Mouse (Mus musculus): Measurements from ENCODE around the gene Pld4. TPM values are rescaled to one million over a fixed set of nuclear protein-coding genes. Genes with fewer than 3 reads are reported as not detected.

The Pld4 gene
- total and polyA plus RNA-seq, 2 experiments from 2014 or later, result 8.8 to 12.6 TPM

DNA sequence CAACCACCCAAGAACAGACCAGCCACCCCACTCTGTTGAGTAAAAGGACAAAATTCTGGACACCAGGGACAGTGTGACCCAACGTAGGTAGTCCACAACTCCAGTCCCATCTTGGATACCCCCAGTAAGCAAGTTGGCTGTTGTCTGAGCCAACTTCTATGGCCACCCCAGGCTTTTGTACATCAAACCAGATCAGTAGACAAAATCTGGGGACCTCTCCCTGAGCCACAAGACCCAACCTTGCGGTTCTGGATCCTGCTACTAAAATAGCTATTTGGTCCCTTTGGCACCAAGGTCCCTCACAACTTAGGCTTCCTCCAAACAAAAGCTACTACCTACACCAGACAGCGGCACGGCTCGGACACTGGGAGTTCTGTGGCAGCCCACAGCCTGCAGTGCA is 34.5 kb downstream of the Pld4 start:
- WGBS, result 87% methylated on average over 5 of the region's 5 CpGs
- Histone ChIP-seq H3K27me3 (ENCODE audit: insufficient read depth, low read length) (no peaks in the 10 kb centered on the region), H3K36me3 (ENCODE audit: insufficient read depth, low read length) (no peaks in the 10 kb centered on the region), H3K27ac (ENCODE audit: low read depth, low read length) (no peak overlapping the region), H3K4me3 (ENCODE audit: low read depth, low read length) (no peak overlapping the region), H3K9ac (replicated peaks; ENCODE audit: low read length, poor library complexity, severe bottlenecking) (no peak overlapping the region), H3K4me1 (ENCODE audit: insufficient read depth, low read length) (no peaks in the 10 kb centered on the region), H3K9me3 (ENCODE audit: low read length) (no peaks in the 10 kb centered on the region), H3K4me2 (ENCODE audit: low read depth, low read length, poor library complexity, severe bottlenecking) (no peak overlapping the region)
- no peak for TF ChIP-seq CTCF (IDR thresholded peaks at IDR 0.05)
- no peak for DNase-seq (ENCODE audit: low spot score)
- no peak for ATAC-seq (ENCODE audit: low FRiP score)

- ATAC-seq (ENCODE audit: low FRiP score), result no peak
Measured at GRCm38 (mm10) chr12:112795466-112796104, 35.1 kb downstream of the Pld4 start.

GRCm38 (mm10) chr12:112796551-112797510 is 36.4 kb downstream of the Pld4 start:
- no peak for ATAC-seq (ENCODE audit: low FRiP score)

More at GRCm38 (mm10) chr12:112795466-112796104, 35.1 kb downstream of the Pld4 start:
- DNase-seq (ENCODE audit: low spot score), result no peak
- H3K36me3 ChIP-seq (ENCODE audit: insufficient read depth, low read length), result no peaks in the 10 kb centered on the region
- peaks cover 2% of the 10 kb centered on the region; the same call in 1 of the 2 replicates for H3K27me3 ChIP-seq (ENCODE audit: insufficient read depth, low read length)
- no peak overlapping the region for H3K9ac ChIP-seq (replicated peaks; ENCODE audit: low read length, poor library complexity, severe bottlenecking)
- no peak overlapping the region for H3K27ac ChIP-seq (ENCODE audit: low read depth, low read length)
- no peak overlapping the region for H3K4me2 ChIP-seq (ENCODE audit: low read depth, low read length, poor library complexity, severe bottlenecking)
- WGBS, result 57% methylated on average over 10 of the region's 18 CpGs
- no peak overlapping the region for H3K4me3 ChIP-seq (ENCODE audit: low read depth, low read length)
- H3K9me3 ChIP-seq (ENCODE audit: low read length), result no peaks in the 10 kb centered on the region
- H3K4me1 ChIP-seq (ENCODE audit: insufficient read depth, low read length), result no peaks in the 10 kb centered on the region
- no peak for TF ChIP-seq CTCF (IDR thresholded peaks at IDR 0.05)

DNA sequence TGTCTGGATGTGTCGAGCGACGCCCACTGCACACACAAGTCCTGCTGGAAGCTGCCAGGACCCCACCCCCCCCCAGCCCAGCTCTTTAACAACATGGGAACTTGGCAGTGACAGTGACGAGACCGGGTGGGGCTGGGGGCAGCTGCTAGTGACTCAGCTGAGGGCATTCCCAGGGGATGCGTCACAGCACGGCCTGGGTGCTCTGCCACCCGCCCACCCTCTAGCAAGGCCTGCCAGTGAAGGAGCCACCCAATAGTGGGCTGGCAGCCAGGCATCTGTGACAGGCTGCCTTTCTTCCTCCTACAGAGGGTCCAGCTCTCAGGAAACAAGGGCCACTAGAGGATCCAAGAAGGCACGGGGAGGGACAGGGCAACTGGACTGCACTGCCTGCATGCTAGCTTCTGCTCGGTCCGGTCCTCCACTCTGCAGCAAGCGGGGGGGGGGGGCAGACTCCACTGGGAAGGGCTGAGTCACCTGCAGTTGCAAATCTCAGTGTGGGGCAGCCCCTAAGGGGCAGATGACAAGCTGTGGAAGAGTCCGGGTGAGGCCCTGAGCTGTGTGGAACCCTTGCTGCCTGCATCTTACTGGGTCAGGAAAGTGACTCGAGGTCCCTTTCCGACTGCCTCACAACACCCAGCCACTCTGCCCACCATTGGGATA is 37.3 kb downstream of the Pld4 start:
- TF ChIP-seq CTCF (IDR thresholded peaks at IDR 0.05), result no peak
- Histone ChIP-seq H3K27ac (ENCODE audit: low read depth, low read length) (no peak overlapping the region), H3K4me3 (ENCODE audit: low read depth, low read length) (no peak overlapping the region), H3K9ac (replicated peaks; ENCODE audit: low read length, poor library complexity, severe bottlenecking) (no peak overlapping the region), H3K4me1 (ENCODE audit: insufficient read depth, low read length) (peaks cover 5% of the 10 kb centered on the region; the same call in 1 of the 2 replicates), H3K4me2 (ENCODE audit: low read depth, low read length, poor library complexity, severe bottlenecking) (no peak overlapping the region), H3K27me3 (ENCODE audit: insufficient read depth, low read length) (peaks cover 7% of the 10 kb centered on the region; the same call in 1 of the 2 replicates), H3K36me3 (ENCODE audit: insufficient read depth, low read length) (no peaks in the 10 kb centered on the region), H3K9me3 (ENCODE audit: low read length) (no peaks in the 10 kb centered on the region)
- ATAC-seq (ENCODE audit: low FRiP score) (no peak), DNase-seq (ENCODE audit: low spot score) (peak; percentile 60)
- WGBS, result 64% methylated on average over 15 of the region's 15 CpGs

More at GRCm38 (mm10) chr12:112796551-112797510, 36.4 kb downstream of the Pld4 start:
- no peak overlapping the region for H3K4me3 ChIP-seq (ENCODE audit: low read depth, low read length)
- no peaks in the 10 kb centered on the region for H3K36me3 ChIP-seq (ENCODE audit: insufficient read depth, low read length)
- no peak for TF ChIP-seq CTCF (IDR thresholded peaks at IDR 0.05)
- H3K27ac ChIP-seq (ENCODE audit: low read depth, low read length), result no peak overlapping the region
- H3K9ac ChIP-seq (replicated peaks; ENCODE audit: low read length, poor library complexity, severe bottlenecking), result no peak overlapping the region
- H3K27me3 ChIP-seq (ENCODE audit: insufficient read depth, low read length), result peaks cover 6% of the 10 kb centered on the region; the same call in 1 of the 2 replicates
- peaks cover 3% of the 10 kb centered on the region; the same call in 1 of the 2 replicates for H3K4me1 ChIP-seq (ENCODE audit: insufficient read depth, low read length)
- DNase-seq (ENCODE audit: low spot score), result no peak
- 64% methylated on average over 17 of the region's 17 CpGs for WGBS
- H3K4me2 ChIP-seq (ENCODE audit: low read depth, low read length, poor library complexity, severe bottlenecking), result no peak overlapping the region
- H3K9me3 ChIP-seq (ENCODE audit: low read length), result no peaks in the 10 kb centered on the region

DNA sequence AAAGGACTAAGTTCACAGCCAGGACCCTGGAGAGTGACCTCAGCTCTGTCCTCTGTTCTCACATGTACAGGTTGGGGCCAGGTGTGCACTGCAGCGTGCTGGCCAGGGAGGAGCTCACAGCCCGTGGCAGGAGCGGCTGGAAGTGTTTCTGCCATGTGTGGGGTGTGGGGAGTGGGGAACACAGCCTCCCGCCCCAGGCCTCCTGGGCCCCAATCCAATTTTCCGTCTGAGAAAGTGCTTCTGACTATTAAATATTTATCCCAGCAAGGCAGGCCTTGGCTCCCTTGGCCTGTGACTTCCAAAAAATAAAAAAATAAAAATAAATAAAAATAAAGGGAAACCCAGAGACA is 37.9 kb downstream of the Pld4 start:
- Histone ChIP-seq H3K36me3 (ENCODE audit: insufficient read depth, low read length) (no peaks in the 10 kb centered on the region), H3K4me1 (ENCODE audit: insufficient read depth, low read length) (peaks cover 5% of the 10 kb centered on the region; the same call in 1 of the 2 replicates), H3K27me3 (ENCODE audit: insufficient read depth, low read length) (peaks cover 7% of the 10 kb centered on the region; the same call in 1 of the 2 replicates), H3K4me3 (ENCODE audit: low read depth, low read length) (no peak overlapping the region), H3K9me3 (ENCODE audit: low read length) (no peaks in the 10 kb centered on the region), H3K4me2 (ENCODE audit: low read depth, low read length, poor library complexity, severe bottlenecking) (no peak overlapping the region), H3K9ac (replicated peaks; ENCODE audit: low read length, poor library complexity, severe bottlenecking) (no peak overlapping the region), H3K27ac (ENCODE audit: low read depth, low read length) (no peak overlapping the region)
- ATAC-seq (ENCODE audit: low FRiP score), result no peak
- no peak for TF ChIP-seq CTCF (IDR thresholded peaks at IDR 0.05)
- DNase-seq (ENCODE audit: low spot score), result no peak
- 32% methylated on average over 5 of the region's 5 CpGs for WGBS
